Mouse (Mus musculus) fat pad, adult 2 months (tissue): ENCODE data around the gene R3hcc1l.

Experiments used
- DNase-seq: peaks from one replicate; pipeline ENCODE4 v3.0.0-alpha.2; 2011; ENCODE audit warnings: low read depth, low spot score; ENCODE audit errors: extremely low read depth

R3hcc1l gene

DNA sequence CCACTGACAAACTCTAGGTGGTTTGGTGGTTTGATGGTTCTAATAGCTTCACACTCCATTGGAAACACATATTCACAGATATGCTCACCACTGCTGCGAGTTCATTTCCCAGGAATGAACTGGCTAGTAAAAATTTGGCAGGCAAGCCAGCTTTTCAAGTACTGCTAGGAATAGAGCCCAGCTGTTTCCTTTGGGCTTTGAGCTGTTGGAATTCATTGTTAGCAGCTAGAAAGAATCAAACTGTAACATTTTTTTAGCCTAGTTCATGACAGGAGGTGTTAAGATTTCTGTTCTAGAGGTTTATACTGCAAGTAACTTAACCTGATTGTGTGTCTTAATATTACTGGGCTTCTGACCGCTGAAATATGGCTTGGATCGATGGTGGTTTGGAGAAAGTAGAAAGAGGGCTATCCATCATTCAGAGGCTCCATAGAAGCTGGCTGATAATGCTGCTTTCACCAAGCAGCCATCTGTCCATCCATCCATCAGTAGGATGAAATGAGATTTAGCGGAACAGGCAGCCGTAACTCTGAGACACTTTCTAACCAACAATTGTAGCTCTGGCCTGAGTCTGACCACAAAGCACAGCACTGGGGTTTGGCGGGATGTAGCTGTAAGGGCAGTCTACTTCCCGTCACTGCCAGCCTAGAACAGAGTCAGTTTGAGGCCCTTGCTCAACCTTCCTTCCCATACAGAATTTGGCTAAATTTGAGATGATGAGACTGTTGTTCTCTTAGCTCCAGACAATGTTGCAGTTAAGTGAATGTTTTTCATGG is 21.0 kb downstream of the R3hcc1l start:
- DNase-seq = no peak

DNA sequence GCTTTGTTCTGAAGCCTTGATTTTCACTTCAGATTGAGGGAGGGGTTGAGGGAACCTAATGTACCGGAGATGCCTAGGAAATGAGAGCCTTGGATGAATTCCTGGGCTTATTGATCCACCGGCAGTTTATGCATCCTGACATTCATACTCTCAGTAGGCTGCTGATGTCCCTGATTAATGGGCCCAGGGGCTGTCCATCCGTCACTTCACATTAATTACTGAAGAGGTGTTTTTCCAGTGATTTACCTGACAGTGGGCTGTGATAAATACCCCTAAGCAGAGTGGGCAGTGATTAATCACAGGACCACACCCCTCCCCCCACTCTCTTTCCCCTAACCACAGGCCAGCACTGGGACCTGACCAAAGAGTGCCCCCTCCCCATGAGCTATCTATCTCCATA is 22.1 kb downstream of the R3hcc1l start:
- no peak for DNase-seq

DNA sequence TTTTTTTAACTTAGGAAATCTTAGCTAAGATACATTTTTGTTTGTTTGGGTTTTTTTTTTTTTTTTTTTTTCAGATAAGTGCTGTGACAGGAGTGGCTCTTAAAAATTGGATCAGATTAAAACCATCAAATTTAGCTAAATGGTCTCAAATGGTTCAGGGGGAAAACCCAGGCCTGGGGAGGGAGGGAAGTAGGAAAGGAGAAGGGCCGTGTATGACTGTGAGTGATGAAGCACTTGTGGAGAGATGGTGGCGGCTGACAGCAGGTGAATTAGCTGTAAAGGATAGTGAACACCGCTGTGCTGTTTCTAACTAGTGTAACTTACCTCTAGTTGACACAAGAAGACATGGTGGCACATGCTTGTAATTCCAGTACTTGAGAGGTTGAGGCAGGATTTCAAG is 40.1 kb downstream of the R3hcc1l start:
- no peak for DNase-seq

DNA sequence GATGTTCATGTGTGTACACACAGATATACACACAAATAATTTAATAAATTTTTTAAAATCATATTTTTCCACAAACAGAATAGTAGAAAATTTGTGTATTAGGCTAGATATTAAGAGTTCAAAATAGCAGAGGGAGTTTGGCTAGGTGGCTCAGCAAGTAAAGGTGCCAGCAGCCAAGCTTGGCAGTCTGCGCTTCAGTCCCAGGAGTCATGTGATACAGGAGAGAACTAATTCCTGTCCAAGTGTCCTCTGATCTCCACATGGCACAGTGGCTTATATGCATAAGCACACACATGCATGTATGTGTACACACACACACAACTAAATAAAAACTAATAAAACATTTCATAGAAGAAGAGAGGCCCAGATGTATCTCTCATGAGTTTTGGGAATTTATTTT is 43.4 kb downstream of the R3hcc1l start:
- no peak for DNase-seq

DNA sequence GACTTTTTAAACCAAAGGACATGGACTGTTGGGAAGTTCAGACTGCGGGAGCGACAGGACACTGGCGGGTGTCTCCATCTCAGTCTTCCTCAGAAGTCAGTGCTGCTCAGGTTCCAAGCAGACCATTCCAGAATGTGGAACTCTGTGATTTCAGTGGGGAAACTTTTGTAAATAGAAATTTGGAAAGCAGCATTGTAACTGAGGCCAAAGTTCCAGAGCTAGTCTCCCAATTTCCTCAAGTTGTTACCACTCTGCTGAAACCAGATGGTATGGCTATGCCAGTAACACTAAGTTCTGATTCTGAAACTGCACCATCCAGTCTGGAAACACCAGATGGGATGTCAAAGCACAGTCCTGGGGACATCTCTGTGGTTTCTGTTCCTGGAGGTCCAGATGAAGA is 44.4 kb downstream of the R3hcc1l start:
- DNase-seq = no peak

DNA sequence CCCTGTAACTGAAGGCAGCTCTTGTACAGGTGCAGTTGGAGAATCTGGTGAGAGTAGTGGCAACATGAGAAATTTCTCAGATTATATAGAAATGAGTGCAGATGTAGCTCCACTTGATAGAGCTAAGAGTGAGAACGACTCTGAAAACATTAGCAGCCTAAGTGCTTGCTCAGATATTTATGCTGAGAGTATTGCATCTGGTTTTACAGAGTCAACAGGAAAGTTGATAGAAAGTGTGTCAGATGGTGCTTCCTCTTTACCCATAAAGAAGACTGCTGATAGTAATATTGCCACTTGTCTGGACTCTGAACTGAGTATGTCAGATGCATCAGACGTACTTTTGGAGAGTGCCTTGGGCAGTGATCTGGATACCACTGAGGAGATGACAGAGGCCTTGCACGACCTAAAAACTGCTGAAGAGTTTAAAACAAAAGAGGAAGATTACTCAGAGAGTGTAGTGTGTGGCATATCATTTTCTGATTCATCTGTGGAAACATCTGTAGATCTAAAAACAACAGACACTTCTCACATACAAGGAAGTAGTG is 45.2 kb downstream of the R3hcc1l start:
- DNase-seq = no peak

DNA sequence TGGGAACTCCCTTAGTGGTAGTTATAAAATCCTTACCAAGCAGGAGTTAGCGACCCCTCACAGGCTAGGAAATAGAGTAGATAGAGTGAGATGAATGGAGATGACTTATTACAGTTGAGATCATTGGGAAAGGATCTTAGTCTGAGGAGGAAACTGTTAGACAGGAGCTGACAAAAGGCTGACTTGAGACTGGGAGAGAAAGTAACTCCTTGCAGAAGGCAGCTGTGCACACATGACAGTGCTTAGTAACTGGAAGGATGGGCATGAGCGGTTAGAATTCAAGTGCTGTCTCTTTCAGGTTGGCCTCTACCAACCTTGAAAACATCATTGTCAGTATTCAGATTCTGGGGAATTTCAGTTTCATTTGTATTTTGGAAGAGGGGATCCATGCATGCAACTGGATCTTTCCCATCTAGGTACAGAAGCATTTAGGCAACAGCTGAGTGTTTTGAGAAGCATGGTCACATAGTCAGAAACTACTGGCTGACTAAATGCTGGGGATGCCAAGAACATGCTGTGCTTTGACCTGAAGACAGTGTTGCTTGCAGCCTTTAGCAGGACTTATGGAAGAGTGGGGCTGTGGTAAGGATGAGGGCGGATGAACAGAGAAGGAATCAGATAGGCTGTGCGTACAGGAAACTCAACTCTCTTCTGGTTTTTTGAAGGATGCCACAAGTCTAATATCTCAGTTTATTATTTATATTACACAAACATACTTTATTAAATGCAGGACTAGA is 47.9 kb downstream of the R3hcc1l start:
- no peak for DNase-seq

DNA sequence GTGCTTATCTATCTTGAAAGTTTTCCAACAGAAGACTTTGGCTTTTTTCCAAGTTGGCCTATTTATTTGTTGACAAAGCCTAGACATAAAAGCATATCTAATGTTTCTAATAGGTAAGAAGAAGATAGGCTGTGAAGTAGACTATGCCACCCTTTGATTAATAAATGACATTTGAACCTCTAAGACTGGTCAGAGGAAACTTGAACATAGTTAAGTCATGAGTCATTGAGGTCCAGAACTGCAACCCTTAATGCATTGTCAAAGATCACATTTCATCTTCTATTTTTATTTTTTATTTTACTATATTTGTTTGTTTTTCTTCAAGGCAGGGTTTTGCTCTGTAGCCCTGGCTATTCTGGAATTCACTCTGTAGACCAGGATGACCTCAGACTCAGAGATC is 48.5 kb downstream of the R3hcc1l start:
- DNase-seq = no peak

DNA sequence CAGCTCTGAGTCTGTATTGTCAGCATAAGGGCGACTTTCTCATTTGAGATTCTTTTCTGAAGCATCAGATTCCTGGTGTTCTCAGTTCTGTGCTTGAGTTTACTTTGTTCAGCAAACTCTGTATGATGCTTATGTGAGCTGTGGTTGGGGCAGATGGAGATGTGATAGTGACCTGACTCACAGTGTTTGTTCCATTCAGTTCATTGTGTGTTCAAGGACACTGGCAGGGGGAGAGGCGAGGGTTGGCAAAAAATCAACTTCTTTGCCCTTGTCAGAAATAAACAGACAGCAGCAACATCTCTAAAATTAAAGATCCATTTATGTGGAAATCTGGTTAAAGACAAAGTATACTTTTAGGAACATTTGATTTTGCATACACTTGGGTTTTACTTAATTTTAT is 50.5 kb downstream of the R3hcc1l start:
- DNase-seq = no peak

DNA sequence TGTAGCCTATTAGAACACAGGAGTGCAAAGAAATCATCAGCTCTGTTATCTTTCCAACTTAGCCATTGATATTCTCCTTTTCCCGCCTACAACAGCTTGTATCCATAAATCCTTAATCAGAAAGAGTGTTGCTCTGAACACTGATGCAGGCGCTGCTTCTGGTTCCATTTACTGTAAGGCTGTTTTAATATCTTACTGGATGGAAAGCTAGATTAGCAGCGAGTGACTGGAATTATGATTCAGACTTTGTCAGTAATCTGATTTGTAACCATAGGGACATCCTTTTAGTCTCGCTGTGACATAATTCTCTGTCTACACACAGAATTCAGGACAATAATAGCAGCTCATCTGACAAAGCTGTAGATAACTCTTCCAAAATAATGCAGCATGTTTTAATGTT is 52.7 kb downstream of the R3hcc1l start:
- no peak for DNase-seq

DNA sequence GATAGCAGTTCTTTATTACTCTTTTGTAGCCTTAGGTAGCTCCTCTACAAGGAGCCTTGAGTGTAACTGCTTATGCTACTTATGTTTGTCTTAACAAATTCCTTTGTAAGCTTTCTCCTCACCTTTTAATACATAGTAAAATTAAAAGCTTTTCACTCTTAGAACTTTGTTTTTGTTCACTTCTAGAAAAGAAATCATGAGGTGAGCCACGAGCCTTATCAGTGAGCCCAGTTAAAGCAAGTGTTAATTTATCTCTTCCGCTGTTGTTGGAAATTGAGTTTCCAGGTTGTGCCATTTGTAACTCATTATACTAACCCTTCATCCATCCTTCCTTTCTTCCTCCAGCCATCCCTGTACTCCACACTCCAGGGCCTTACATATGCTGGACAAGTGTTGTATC is 56.8 kb downstream of the R3hcc1l start:
- no peak for DNase-seq

DNA sequence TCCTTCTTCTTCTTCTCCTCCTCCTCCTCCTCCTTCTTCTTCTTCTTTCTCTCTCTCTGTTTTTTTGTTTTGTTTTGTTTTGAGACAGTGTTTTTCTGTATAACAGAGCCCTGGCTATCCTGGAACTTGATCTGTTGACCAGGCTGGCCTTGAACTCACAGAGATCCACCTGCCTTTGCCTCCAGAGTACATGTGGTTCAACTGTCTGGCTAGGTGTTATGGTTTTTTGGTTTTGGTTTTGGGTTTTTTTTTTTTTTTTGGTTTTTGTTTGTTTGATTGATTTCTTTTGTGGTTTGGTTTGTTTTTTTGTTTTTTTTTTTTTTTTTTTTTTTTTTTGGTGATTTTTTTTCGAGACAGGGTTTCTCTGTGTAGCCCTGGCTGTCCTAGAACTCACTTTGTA is 58.3 kb downstream of the R3hcc1l start:
- no peak for DNase-seq

DNA sequence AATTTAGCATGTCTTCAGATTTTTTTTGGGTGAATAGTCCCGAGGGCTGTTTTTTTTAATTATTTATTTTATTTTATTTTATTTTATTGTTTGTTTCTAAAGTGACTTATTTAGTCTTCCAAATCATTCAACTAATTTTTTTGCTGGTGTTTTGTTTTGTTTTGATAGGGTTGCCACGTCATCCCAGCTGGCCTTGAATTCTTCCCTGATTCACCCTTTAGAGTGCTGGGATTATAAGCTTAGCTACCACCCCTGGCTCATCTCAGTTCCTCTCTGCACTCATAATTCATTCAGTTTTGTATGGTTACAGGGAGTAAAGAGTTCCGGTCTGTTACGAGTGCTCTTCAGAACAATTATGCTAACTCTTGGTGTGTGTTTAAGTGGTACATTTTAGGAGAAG is 60.1 kb downstream of the R3hcc1l start:
- DNase-seq = no peak

DNA sequence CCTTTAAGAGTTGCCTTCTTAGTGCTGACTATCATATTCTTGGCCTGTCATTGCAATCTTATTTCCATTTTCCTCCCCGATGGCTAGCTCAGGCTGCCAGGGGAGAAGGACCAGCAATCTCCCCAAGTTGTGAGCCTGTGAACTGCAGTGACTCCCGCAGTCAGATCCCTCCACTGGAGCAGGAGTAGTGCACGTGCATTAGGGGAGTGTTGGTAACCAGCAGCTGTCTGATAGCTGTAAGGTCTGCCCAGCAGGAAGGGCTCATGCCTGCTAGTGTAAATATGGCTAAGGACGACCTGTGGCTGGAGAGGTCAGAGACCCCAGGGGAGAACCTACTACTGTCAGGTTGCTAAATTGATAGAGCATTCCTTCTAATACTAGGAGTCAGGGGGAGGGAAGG is 62.1 kb downstream of the R3hcc1l start:
- no peak for DNase-seq

DNA sequence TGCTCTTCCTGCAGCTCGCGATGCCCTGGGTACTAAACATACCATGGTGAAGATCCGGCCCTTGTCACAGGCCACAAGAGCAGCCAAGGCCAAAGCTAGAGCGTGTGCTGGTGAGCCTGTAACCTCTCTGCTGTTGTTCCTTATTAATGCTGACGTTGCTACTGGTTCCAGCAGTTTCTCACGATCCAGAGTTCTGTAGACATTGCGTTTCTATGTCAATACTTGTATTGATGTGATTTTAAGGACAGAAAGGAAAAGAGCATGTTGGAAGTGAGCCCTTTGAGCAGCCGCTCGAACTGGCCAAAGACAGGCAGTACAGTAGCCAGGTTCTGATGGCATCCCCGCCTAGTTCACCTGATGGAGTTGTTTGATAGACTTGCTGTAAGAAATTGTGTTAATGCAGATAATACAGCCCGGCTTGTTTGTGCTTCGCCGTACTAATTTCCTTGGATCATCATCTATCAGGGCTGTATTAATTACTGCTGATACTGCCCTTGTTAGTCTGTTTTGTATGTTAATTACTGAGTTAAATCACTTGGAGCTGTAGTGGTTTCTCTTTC is 64.3 kb downstream of the R3hcc1l start:
- no peak for DNase-seq

DNA sequence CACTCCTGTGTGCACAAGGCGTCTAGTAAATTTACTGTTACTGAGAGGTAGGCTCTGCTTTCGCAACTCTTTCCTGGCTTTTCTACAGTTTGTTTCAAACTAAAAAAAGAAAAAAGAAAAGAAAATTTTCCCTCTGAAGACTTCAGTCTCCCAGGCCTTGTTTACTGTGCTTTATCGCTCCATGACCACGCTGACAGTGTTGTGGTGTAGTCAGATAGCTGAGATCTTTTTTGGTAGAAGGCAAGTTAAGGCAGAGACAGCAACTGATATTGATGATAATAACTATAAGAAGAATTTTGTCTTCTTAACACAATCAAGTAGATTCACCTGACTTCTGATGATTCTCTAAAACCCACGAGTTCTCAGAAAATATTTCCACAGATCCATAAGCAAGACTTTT is 65.1 kb downstream of the R3hcc1l start:
- DNase-seq = no peak

DNA sequence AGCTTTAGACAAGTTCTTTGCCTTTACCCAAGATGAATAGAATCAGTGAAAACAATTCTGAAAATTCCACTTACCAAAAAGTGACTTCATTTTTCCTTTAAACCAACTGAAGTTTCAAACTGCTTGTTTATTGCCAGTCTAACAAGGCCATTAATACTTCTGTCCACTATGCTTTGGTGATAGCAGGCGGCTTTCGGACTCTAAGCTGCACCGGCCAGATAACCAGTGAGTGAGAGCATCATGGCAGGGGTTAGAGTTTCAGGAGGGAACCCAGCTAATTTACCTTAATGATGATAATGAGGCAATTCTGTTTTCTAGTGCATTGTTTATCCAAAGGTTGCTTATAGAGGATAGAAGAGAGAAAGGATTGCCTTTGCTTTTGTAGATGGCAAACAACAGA is 65.6 kb downstream of the R3hcc1l start:
- DNase-seq = no peak

DNA sequence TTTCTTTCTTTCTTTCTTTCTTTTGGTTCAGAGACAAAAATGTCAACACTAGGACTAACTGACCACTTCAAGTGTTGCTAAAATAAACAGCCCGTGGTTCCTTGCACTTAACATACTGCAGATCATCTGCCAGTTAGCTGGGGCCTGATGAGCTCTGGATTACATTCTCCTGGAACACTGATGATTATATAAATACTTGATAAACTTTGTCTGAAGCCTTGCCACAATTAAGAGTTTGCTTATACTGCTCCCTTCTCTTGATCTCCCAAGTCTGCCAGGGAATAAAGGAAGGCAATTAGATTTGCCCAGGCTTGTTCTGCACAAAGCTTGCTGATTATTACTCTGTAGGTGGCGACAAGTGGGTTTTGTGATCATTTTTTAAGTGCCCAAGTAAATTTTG is 69.1 kb downstream of the R3hcc1l start:
- DNase-seq = peak; percentile 31

DNA sequence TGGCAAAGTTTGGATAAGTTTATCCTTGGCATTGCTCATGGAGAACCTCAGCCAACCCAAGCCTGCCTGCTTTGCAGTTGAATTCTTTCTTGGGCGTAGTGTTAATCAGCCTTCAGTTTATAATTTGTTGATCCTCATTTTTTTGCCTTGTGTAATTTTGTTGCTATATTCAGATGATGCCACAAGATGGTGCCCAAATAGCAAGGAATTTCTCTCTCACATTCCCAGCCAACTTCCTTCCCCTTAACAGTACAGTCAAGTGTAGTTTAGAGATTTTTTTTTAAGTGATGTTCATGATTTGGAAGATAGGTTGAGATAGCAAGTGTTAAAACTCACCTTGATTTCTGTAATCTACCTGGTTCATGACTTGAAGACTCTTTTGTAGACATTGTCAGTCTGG is 70.7 kb downstream of the R3hcc1l start:
- DNase-seq = no peak

DNA sequence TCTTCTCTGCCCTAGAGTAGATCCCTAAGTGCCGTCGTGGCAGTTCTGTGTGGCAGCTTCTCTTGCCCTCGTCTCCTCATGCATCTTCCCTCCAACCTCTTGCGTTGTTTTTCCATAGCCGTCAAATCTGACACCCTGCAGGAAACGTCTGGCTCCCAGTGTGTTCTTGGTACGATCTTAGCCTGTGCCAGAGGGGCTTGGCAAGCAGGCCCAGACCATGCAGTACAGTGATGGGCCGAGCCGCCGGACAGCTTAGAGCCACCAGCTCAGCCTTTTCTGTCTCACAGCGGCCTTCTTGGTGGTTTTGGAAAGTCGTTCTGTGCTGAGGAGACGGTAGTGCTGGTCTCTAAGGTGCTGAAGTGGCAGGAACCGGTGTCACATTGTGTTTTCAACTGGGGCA is 73.0 kb downstream of the R3hcc1l start:
- no peak for DNase-seq

DNA sequence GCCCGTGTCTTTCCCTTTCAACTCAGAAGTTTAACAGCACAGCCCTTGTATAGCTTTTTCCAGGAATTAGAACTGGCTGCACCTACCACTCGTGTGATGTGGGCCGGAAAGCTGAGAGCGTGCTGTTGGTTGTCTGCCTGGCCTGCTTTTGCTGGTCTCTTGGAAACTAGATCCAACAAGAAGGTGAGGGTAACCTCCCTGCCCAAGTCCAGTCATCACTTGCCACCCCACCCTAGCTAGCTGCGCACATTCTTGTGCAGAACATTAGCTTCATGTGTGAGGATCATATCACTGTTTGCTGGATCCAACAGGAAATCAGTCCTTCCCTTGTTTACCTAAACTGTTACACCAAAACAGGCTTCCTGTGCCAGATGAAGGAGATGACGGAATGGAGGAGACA is 74.9 kb downstream of the R3hcc1l start:
- DNase-seq = no peak

DNA sequence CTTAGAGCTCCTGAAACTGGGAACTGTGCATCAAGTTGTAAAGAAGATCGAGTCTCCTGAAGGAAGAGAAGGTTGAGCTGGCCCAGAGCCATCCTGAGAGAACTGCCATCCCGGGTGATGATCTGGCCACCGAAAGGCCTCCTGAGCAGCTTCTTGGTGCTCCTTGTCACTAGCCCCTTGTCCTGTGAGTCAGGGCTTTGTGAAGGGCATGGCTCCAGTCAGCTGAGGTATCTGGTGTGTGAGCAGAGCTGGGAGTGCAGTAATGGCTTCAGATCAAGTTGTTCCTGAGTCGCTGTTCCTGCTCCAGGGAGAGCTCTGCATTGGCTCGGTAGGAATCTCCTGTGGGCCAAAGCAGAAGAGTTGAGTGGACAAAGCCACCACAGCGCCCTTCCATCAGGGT is 76.5 kb downstream of the R3hcc1l start:
- no peak for DNase-seq
